Mouse (Mus musculus): ENCODE measurements around the gene Rsrp1. TPM values are rescaled to one million over a fixed set of nuclear protein-coding genes. Genes with fewer than 3 reads are reported as not detected.

Gene Rsrp1
- polyA plus RNA-seq, 1 experiment from 2014 or later, result 549 TPM

DNA sequence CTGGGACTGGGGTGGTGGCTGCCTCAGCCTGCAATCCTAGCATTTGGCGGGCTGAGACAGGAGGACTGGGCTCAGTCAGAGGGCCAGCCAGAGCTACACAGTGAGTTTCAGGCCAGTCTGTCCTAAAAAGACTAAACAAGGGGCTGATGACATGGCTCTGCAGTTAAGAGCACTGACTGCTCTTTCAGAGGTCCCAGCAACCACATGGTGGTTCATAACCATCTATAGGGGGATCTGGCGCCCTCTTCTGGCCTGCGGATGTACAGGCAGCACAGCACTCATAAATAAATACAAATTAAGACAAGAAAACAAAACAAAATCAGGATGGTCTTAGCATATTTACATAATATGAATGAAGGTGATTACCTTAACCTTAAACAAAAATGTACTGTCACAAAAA lies 10.0 kb upstream of the Rsrp1 start:
- Histone ChIP-seq H3K9me3 (no peaks in the 10 kb centered on the region), H3K27ac (replicated peaks) (no peak overlapping the region), H3K4me1 (peaks cover 16% of the 10 kb centered on the region), H3K4me2 (replicated peaks) (peak overlapping the region; percentile 66), H3K27me3 (no peaks in the 10 kb centered on the region), H3K4me3 (peak overlapping the region; percentile 78), H3K36me3 (peaks cover 33% of the 10 kb centered on the region), H3K9ac (replicated peaks) (no peak overlapping the region)
- ATAC-seq (ENCODE audit: low FRiP score, low read depth), result no peak
- WGBS, result 25% methylated on average over 3 of the region's 3 CpGs

DNA sequence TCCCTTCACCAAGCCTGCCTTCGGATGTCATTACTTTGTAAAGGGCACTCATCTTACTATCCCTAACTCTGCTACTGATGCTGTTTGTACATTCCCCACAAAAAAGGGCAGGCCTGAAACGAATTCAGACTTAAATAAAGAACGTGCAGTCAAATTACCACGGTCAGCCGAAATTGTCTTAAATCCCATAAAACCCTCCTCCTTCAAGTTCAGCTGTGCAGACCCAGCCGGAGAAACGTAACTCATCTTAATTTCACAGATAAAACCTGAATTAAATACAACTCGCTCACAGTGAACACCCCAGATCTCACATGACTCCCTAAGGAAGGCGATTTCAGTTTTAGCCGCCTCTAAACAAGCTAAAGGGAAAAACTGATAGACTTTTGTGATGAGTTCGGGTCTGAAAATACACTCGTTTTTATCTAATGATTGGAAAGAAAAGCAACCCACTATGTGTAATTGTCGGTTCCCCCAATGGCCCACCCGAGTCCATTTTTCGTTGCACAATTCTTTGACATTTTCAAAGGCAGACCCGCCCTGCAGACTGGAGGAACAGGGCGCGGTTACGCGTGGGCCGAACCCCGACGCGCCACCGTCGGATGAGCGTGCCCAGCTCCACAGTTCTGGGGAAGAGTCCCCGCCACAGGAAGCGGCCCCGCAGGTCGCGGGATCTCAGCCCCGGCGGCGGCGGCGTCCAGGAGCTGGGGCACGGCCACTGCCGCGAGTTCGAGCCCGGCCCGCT lies 9.1 kb upstream of the Rsrp1 start:
- peaks cover 24% of the 10 kb centered on the region for H3K36me3 ChIP-seq
- peaks cover 16% of the 10 kb centered on the region for H3K4me1 ChIP-seq
- peak overlapping the region; percentile 78 for H3K4me3 ChIP-seq
- H3K9ac ChIP-seq (replicated peaks), result peak overlapping the region; percentile 89
- peak overlapping the region; percentile 87 for H3K27ac ChIP-seq (replicated peaks)
- peak; percentile 71; the same call in 1 of the 2 replicates for ATAC-seq (ENCODE audit: low FRiP score, low read depth)
- WGBS, result 2% methylated on average over 43 of the region's 43 CpGs
- H3K27me3 ChIP-seq, result no peaks in the 10 kb centered on the region
- H3K9me3 ChIP-seq, result no peaks in the 10 kb centered on the region
- peak overlapping the region; percentile 66 for H3K4me2 ChIP-seq (replicated peaks)

DNA sequence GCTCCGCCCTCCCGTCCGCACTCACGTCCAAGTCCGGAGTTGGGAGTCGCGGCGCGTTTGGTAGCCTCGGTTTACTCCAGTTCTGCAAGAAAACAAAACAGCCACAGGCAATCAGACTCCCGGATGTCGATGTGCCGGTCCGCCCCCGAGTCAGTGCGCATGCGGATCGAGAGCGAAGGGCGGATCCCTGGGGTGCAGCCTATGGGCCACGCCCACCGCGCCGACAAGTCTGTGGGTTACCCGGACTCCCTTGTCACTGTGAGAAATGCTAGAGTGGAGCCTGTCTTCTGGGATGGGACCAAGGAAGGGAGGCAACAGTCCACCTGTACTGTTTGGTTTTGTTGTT lies 8.6 kb upstream of the Rsrp1 start, which contains the start of gene Tmem50a:
Gene Tmem50a (minus strand): TSS at position 161 of the 346 bp plus-strand sequence.
- peaks cover 20% of the 10 kb centered on the region for H3K36me3 ChIP-seq
- H3K4me1 ChIP-seq, result peaks cover 16% of the 10 kb centered on the region
- H3K9ac ChIP-seq (replicated peaks), result peak within 1 kb of the TSS; percentile 89
- ATAC-seq (ENCODE audit: low FRiP score, low read depth), result peak; percentile 91
- H3K27me3 ChIP-seq, result no peaks in the 10 kb centered on the region
- WGBS, result under 1% methylated on average over 25 of the region's 25 CpGs
- peak within 1 kb of the TSS; percentile 66 for H3K4me2 ChIP-seq (replicated peaks)
- H3K4me3 ChIP-seq, result peak within 1 kb of the TSS; percentile 78
- peak within 1 kb of the TSS; percentile 87 for H3K27ac ChIP-seq (replicated peaks)
- H3K9me3 ChIP-seq, result no peaks in the 10 kb centered on the region

DNA sequence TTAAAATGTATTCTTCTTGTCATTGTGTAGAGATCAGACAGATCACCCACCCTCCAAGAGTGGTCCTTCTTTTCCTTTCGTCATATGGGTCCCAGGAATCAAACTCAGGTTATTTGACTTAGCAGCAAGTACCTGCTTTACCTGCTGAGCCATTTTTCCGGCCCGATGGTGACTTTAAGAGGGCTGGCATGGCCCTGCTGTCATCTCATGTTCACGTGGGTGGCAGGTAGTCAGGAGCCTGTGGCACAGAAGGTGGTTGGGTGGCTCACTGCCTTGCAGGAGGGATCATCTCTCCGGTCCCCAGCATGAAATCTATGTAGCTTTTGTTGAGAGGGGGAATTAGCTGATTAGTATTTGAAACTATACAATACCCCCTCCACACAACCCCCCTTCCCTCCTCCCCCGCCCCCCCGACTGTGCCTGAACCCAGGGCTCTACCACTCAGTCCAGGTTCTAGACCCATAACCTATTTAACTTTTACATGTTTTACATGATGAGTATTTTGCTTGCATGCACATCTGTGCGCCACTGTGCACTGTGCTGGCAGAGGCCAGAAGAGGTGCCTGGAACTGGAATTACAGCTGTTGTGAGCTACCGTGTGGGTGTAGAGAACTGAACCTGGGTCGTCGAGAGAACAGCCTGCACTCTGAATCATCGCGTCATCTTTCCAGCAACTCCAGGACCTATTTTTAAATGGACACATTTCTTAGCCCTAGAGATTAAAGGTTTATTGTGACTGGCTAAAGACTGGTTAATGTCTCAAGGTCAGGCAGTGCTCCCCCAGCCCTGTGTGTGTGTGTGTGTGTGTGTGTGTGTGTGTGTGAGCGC lies 8.0 kb upstream of the Rsrp1 start:
- Histone ChIP-seq H3K27me3 (no peaks in the 10 kb centered on the region), H3K4me1 (peaks cover 16% of the 10 kb centered on the region), H3K4me3 (peak overlapping the region; percentile 78), H3K27ac (replicated peaks) (peak overlapping the region; percentile 87), H3K36me3 (peaks cover 17% of the 10 kb centered on the region), H3K4me2 (replicated peaks) (peak overlapping the region; percentile 66), H3K9me3 (no peaks in the 10 kb centered on the region), H3K9ac (replicated peaks) (no peak overlapping the region)
- 59% methylated on average over 14 of the region's 14 CpGs for WGBS
- ATAC-seq (ENCODE audit: low FRiP score, low read depth), result peak; percentile 57

DNA sequence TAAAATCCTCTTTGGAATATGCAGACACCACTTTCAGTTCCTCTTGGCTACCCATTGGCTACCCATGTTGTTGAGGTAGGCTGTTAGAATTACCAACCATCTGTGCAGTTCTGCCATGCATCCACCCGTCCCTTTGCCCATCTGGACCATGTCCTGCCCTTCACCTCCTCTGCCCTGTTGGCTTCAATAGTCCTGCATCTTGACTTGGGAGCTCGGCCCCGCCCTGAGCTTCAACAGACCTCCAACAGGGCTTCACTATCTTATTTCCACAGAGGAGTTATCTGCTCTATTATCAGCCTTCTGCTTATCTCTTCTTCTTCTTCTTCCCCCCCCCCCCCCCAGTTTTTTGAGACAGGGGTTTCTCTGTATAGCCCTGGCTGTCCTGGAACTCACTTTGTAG lies 6.2 kb upstream of the Rsrp1 start:
- peaks cover 16% of the 10 kb centered on the region for H3K4me1 ChIP-seq
- no peaks in the 10 kb centered on the region for H3K27me3 ChIP-seq
- 75% methylated on average over 3 of the region's 3 CpGs for WGBS
- ATAC-seq (ENCODE audit: low FRiP score, low read depth), result no peak
- no peak overlapping the region for H3K27ac ChIP-seq (replicated peaks)
- H3K4me2 ChIP-seq (replicated peaks), result no peak overlapping the region
- H3K36me3 ChIP-seq, result peaks cover 7% of the 10 kb centered on the region
- no peaks in the 10 kb centered on the region for H3K9me3 ChIP-seq
- H3K4me3 ChIP-seq, result no peak overlapping the region
- H3K9ac ChIP-seq (replicated peaks), result no peak overlapping the region

DNA sequence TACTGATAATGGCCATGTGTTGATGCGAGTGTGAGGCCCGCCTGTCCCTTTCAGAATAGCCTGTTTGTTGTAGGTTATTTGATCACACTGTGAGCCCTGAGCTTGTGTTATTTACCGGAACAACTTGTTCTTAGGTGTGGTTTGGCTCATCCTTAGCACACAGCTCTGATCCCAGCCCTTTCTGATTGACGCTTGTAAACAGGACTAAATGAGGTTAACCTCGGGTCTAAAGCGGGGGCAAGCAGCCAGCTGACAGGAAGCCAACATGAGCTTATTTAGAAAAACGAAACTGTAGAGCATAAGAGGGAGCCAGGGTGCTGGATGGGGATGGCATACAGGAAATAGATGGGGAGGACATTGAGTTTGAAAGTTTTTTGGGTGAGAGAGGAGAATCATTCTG lies 5.0 kb upstream of the Rsrp1 start:
- no peak overlapping the region for H3K4me3 ChIP-seq
- 80% methylated on average over 7 of the region's 7 CpGs for WGBS
- H3K9ac ChIP-seq (replicated peaks), result no peak overlapping the region
- no peaks in the 10 kb centered on the region for H3K9me3 ChIP-seq
- no peak for ATAC-seq (ENCODE audit: low FRiP score, low read depth)
- no peaks in the 10 kb centered on the region for H3K36me3 ChIP-seq
- H3K27ac ChIP-seq (replicated peaks), result no peak overlapping the region
- no peak overlapping the region for H3K4me2 ChIP-seq (replicated peaks)
- peaks cover 16% of the 10 kb centered on the region for H3K4me1 ChIP-seq
- no peaks in the 10 kb centered on the region for H3K27me3 ChIP-seq

DNA sequence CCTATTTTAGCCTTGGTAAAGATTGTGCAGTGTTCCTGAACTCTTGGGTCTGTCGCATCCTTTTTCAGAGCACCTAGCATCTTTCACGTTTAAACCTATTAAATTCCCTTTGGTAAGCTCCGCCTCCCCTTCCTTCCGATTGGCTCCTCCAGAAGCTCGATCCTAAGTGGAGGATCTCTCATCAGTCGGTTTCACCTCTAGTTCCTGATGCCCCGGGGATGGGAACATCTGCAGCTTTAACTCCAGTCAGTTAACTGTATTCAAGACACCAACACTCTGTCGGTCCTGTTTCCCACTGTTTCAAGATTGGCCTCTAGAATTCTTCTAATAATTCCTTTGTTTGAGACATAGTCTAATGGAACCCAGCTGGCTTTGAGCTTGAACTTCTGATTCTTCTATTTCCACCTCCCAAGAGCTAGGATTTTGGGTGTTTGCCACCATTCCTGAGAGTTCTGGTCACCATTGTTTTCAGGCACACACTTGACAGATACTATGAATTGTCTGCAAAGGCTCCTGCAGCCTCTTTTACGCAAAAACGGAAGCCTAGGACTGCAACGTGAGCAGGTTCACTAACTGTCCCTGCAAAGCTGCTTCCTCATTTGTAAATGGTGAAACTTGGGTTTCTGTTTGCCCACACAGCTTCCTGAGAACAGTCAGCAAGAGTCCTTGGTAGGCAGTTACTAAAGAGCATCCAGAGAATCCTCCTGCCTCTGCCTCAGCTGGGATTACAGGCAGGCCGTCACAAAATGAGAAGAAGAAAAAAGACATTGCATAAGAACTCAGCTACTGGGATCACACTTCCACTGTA lies 3.5 kb upstream of the Rsrp1 start:
- H3K4me1 ChIP-seq, result peaks cover 10% of the 10 kb centered on the region
- no peak for ATAC-seq (ENCODE audit: low FRiP score, low read depth)
- no peaks in the 10 kb centered on the region for H3K36me3 ChIP-seq
- 44% methylated on average over 12 of the region's 12 CpGs for WGBS
- no peak overlapping the region for H3K4me3 ChIP-seq
- H3K9me3 ChIP-seq, result no peaks in the 10 kb centered on the region
- H3K9ac ChIP-seq (replicated peaks), result no peak overlapping the region
- H3K27me3 ChIP-seq, result no peaks in the 10 kb centered on the region
- H3K4me2 ChIP-seq (replicated peaks), result no peak overlapping the region
- H3K27ac ChIP-seq (replicated peaks), result no peak overlapping the region

DNA sequence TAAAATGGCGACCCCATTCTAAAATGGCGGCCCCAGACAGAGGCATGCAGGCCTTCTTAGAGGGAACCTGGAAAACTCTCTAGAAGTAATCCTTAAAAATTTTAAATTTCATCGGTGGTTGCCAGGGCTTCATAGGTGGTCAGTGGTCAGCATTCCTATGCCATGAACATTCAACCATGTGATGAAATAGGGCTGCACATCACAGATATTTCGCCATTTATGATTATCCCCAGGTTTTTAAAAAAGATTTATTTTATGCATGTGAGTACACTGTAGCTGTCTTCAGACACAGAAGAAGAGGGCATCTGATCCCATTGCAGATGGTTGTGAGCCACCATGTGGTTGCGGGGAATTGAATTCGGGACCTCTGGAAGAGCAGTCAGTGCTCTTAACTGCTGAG lies 2.8 kb upstream of the Rsrp1 start:
- WGBS, result 95% methylated on average over 6 of the region's 6 CpGs
- Histone ChIP-seq H3K27me3 (no peaks in the 10 kb centered on the region), H3K4me1 (peaks cover 12% of the 10 kb centered on the region), H3K27ac (replicated peaks) (no peak overlapping the region), H3K4me2 (replicated peaks) (no peak overlapping the region), H3K4me3 (no peak overlapping the region), H3K9me3 (no peaks in the 10 kb centered on the region), H3K36me3 (peaks cover 6% of the 10 kb centered on the region), H3K9ac (replicated peaks) (no peak overlapping the region)
- ATAC-seq (ENCODE audit: low FRiP score, low read depth), result no peak

DNA sequence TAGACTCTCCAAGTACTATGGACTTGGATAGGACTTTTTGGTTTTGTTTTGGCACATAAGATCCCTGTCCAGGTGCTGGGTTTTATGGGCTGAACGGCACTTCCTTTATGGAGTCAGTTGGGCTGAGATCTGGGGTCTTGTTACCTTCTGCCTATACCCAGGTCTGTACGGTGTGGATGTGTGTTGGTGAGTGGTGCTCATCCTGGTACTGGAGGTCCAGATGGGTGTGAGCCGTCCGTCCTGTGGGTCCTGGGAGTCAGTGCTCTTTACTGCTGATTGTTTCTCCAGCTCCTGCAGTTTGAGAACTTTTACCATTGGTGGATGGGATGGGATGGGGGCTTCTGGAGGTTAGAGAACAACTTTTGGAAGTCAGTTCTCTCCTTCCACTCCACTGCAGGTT lies 1.7 kb upstream of the Rsrp1 start:
- Histone ChIP-seq H3K27me3 (no peaks in the 10 kb centered on the region), H3K9me3 (no peaks in the 10 kb centered on the region), H3K4me3 (no peak overlapping the region), H3K36me3 (peaks cover 17% of the 10 kb centered on the region), H3K27ac (replicated peaks) (no peak overlapping the region), H3K4me1 (peaks cover 19% of the 10 kb centered on the region), H3K9ac (replicated peaks) (no peak overlapping the region), H3K4me2 (replicated peaks) (no peak overlapping the region)
- no peak for ATAC-seq (ENCODE audit: low FRiP score, low read depth)
- WGBS, result 96% methylated on average over 4 of the region's 4 CpGs

DNA sequence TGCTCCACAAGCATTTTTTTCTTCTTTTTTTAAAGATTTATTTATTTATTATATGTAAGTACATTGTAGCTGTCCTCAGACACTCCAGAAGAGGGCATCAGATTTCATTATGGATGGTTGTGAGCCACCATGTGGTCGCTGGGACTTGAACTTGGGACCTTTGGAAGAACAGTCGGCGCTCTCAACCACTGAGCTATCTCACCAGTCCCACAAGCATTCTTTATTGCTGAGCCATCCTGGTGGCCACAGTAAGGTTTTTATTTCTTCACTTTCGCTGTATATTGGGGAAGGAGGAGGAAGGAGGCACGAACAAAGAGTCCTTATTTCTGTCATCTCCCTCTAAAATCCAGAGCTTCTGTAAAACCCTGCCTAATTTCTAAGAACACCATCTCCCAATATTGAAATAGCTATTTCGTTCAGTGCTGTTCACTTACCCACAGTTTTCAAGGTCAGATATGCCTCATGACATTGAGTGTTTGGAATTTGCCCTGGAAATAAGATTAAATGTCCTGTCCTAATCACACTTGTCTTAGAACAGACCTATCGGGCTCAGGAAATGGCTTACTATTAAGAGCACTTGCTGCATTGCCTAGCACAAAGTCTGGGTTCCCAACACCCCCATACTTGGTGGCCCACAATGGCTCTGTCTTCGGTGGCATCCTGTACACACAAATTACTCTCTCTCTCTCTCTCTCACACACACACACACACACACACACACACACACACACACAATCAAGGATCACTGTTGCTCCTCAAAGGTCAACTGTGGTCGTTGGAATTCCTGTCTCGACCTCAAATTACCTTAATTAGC lies 1.1 kb upstream of the Rsrp1 start:
- no peaks in the 10 kb centered on the region for H3K27me3 ChIP-seq
- no peak for ATAC-seq (ENCODE audit: low FRiP score, low read depth)
- peak overlapping the region; percentile 71 for H3K9ac ChIP-seq (replicated peaks)
- H3K4me2 ChIP-seq (replicated peaks), result peak overlapping the region; percentile 87
- 57% methylated on average over 10 of the region's 10 CpGs for WGBS
- peaks cover 19% of the 10 kb centered on the region for H3K4me1 ChIP-seq
- peak overlapping the region; percentile 100 for H3K4me3 ChIP-seq
- no peaks in the 10 kb centered on the region for H3K9me3 ChIP-seq
- H3K36me3 ChIP-seq, result peaks cover 22% of the 10 kb centered on the region
- peak overlapping the region; percentile 92 for H3K27ac ChIP-seq (replicated peaks)

DNA sequence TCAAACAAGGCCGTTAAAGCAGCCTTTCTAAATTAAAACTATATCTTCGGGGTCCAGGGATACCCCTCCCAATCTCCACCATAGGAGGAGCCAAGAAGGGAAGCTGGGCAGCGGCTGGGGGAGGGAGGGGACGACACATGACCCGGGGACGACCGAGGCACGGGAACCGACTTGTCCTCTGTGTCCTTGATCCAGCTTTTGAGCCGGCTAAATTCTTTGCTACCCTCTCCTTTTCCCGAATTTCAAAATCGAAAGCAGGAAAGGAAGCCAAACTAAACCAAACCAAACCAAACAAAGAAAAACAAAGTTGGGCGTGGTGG lies 507 bp upstream of the Rsrp1 start:
- H3K4me3 ChIP-seq, result peak overlapping the region; percentile 100
- H3K4me1 ChIP-seq, result peaks cover 19% of the 10 kb centered on the region
- H3K27ac ChIP-seq (replicated peaks), result peak overlapping the region; percentile 92
- H3K9ac ChIP-seq (replicated peaks), result peak overlapping the region; percentile 71
- H3K36me3 ChIP-seq, result peaks cover 27% of the 10 kb centered on the region
- H3K4me2 ChIP-seq (replicated peaks), result peak overlapping the region; percentile 87
- no peaks in the 10 kb centered on the region for H3K27me3 ChIP-seq
- peak; percentile 61 for ATAC-seq (ENCODE audit: low FRiP score, low read depth)
- no peaks in the 10 kb centered on the region for H3K9me3 ChIP-seq
- under 1% methylated on average over 13 of the region's 13 CpGs for WGBS

All from midbrain, embryonic 12.5 days (tissue).